Mouse (Mus musculus) adrenal gland, adult 8-10 months (tissue): ENCODE measurements around the gene Ptpra. TPM values are rescaled to one million over a fixed set of nuclear protein-coding genes. Genes with fewer than 3 reads are reported as not detected.

Source experiments
- microRNA-seq, 2 experiments: library from miRNA; unstranded; fragments of <30 nt; microRNA quantifications; one replicate each; pipeline ENCODE4 v1.2.0; 2022
- total RNA-seq, 4 experiments: library from RNA; stranded (reverse); gene quantifications; 2 replicates each; pipeline ENCODE4 v1.2.4; 2022

Gene Ptpra
- total RNA-seq, 4 experiments from 2014 or later, result 150 to 167 (median 158) TPM

Small RNAs within 50 kb of the gene (microRNA-seq; reads per million reads assigned to microRNA genes)
- gene Gm23876, result 0 reads per million in 2 experiments

Other genes starting within 250 kb of the Ptpra start
- 100 to 1,000 TPM in 3 of 4 experiments, 10 to 100 TPM in 1; 80.0 to 120 (median 115) TPM for gene Nop56, start 175.8 kb upstream of the Ptpra start, total RNA-seq
- 100 to 1,000 TPM; 268 to 359 (median 297) TPM for gene Idh3b, start 165.7 kb upstream of the Ptpra start, total RNA-seq
- 1 to 10 TPM; 4.2 to 8.4 (median 6.0) TPM for gene Ebf4, start 155.1 kb upstream of the Ptpra start, total RNA-seq
- 10 to 100 TPM in 1 of 4 experiments, 1 to 10 TPM in 3; 5.5 to 12.3 (median 7.9) TPM for gene Cpxm1, start 52.7 kb upstream of the Ptpra start, total RNA-seq
- not detected for gene Gm28372, start 45.0 kb upstream of the Ptpra start, total RNA-seq
- 1 to 10 TPM in 1 of 4 experiments, not detected in 3; 4.6 TPM for gene 1700020A23Rik, start 45.0 kb upstream of the Ptpra start, total RNA-seq
- not detected for gene Tmem239, start 43.8 kb upstream of the Ptpra start, total RNA-seq
- gene Vps16, start 25.9 kb upstream of the Ptpra start, total RNA-seq, result 10 to 100 TPM; 71.0 to 93.1 (median 71.7) TPM
- gene Pced1a, start 25.6 kb upstream of the Ptpra start, total RNA-seq, result 10 to 100 TPM; 17.4 to 24.5 (median 19.7) TPM
- gene Mrps26, start 113.5 kb downstream of the Ptpra start, total RNA-seq, result 10 to 100 TPM; 61.0 to 68.6 (median 65.5) TPM
- gene Oxt, start 125.9 kb downstream of the Ptpra start, total RNA-seq, result not detected
- not detected for gene Avp, start 132.3 kb downstream of the Ptpra start, total RNA-seq
- gene Fastkd5, start 179.7 kb downstream of the Ptpra start, total RNA-seq, result 10 to 100 TPM in 3 of 4 experiments, 1 to 10 TPM in 1; 8.5 to 13.6 (median 11.8) TPM
- 1 to 10 TPM; 6.6 to 8.8 (median 7.7) TPM for gene Ubox5, start 179.8 kb downstream of the Ptpra start, total RNA-seq
- gene Lzts3, start 192.5 kb downstream of the Ptpra start, total RNA-seq, result 10 to 100 TPM; 17.0 to 27.6 (median 21.1) TPM
- 100 to 1,000 TPM; 228 to 279 (median 260) TPM for gene Ddrgk1, start 214.4 kb downstream of the Ptpra start, total RNA-seq
- gene Itpa, start 217.3 kb downstream of the Ptpra start, total RNA-seq, result 10 to 100 TPM; 29.4 to 34.9 (median 33.1) TPM
- gene Slc4a11, start 247.2 kb downstream of the Ptpra start, total RNA-seq, result 1 to 10 TPM; 2.6 to 7.8 (median 5.7) TPM